Mouse (Mus musculus) stomach, embryonic 16.5 days (tissue): ENCODE measurements around the gene Tnk1. TPM values are rescaled to one million over a fixed set of nuclear protein-coding genes. Genes with fewer than 3 reads are reported as not detected.

Experiments used
- ATAC-seq: fragments of 200-750 bp; cut with Nextera tagmentation; 2 replicates; pipeline ENCODE4 v1.8.0; 2017; ENCODE audit warnings: moderate number of reproducible peaks, moderate TSS enrichment; ENCODE audit not compliant: insufficient read depth, low FRiP score
- H3K27ac ChIP-seq: fragments of 300-500 bp; sonication (generic); 2 replicates; pipeline ENCODE4 v1.5.1; 2014; ENCODE audit warnings: low read length
- H3K27me3 ChIP-seq: fragments of 300-500 bp; sonication (generic); 2 replicates; pipeline ENCODE4 v1.6.1; 2014; ENCODE audit warnings: low read length, control low read depth, mixed read lengths; ENCODE audit not compliant: control insufficient read depth, insufficient read depth
- H3K36me3 ChIP-seq: fragments of 300-500 bp; sonication (generic); 2 replicates; pipeline ENCODE4 v1.6.1; 2014; ENCODE audit warnings: low read length; ENCODE audit not compliant: control insufficient read depth, insufficient read depth
- H3K4me1 ChIP-seq: fragments of 300-500 bp; sonication (generic); 2 replicates; pipeline ENCODE4 v1.6.1; 2014; ENCODE audit warnings: low read length, control low read depth, mixed read lengths; ENCODE audit not compliant: control insufficient read depth, insufficient read depth
- H3K4me2 ChIP-seq: fragments of 300-500 bp; sonication (generic); 2 replicates; pipeline ENCODE4 v1.6.1; 2014; ENCODE audit warnings: low read depth, low read length, mixed read lengths
- H3K4me3 ChIP-seq: fragments of 300-500 bp; sonication (generic); replicated peaks from 2 replicates; pipeline ENCODE4 v1.5.1; 2014; ENCODE audit warnings: mild to moderate bottlenecking, low read length
- H3K9ac ChIP-seq: fragments of 300-500 bp; sonication (generic); 2 replicates; pipeline ENCODE4 v1.6.1; 2014; ENCODE audit warnings: low read length
- H3K9me3 ChIP-seq: fragments of 300-500 bp; sonication (generic); replicated peaks from 2 replicates; pipeline ENCODE4 v1.6.1; 2016; ENCODE audit warnings: low read length, control low read depth; ENCODE audit not compliant: control insufficient read depth
- WGBS: fragments of 180-500 bp; shearing (Covaris S2); extraction: QIAGEN DNeasy Blood & Tissue Kit; methylation state at CpG from one replicate; pipeline ENCODE4 v1.1.7; 2014; 5-methylcytosine and 5-hydroxymethylcytosine counted together
- polyA plus RNA-seq: library from polyadenylated mRNA; unstranded; fragments of >200 nt; fragmentation: Nextera tagmentation; extraction: Ambion mirVana; gene quantifications from 2 replicates; pipeline ENCODE4 v1.2.1, GENCODE M21; 2015

The Tnk1 gene
- polyA plus RNA-seq, 1 experiment from 2014 or later = 15.3 TPM

DNA sequence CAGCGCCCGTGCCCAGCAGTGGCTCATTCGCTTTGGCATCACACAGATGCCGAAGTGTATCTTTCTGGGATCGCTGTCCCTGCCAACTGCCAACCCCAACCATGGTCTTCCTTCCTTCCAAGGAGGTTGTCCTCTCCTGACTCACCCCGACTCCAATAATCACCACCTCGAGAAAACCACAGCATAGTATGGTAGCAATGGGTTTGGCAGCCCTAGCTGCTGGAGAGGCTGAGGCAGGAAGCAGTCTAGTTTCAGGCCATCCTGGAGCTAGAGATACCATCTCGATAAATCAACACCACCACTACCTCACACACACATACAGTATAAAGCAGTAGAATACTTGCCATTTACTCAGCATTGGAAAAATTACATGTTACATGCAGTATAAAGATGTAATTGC is 39.7 kb downstream of the Tnk1 start:
- Histone ChIP-seq H3K9ac (no peak overlapping the region), H3K27ac (no peak overlapping the region), H3K4me2 (no peak overlapping the region), H3K27me3 (no peaks in the 10 kb centered on the region), H3K4me3 (no peak overlapping the region), H3K36me3 (no peaks in the 10 kb centered on the region), H3K4me1 (no peaks in the 10 kb centered on the region), H3K9me3 (peaks cover 11% of the 10 kb centered on the region; the same call in 1 of the 2 replicates)
- WGBS = 88% methylated on average over 8 of the region's 8 CpGs
- no peak for ATAC-seq

DNA sequence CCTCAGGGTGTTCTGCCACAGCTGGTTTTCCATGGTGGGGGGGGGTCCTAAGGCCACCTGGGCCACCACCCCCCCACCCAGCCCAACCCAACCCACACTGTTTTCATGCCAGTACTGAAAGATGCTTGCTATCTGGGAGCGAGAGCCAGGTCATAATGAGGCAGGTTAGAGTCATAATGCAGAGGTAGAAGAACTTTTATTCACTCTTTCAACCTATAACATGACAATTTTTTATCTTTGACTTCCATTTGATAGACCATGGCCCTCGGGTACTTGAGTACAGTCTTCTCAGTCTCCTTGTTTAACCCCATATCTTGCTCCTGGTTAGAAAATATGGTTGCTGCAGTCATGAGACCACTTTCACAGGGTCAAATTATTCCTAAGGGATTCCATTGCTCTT is 40.2 kb downstream of the Tnk1 start, which contains the start of gene Spem2:
Gene Spem2 (minus strand): TSS at position 101 of the 400 bp plus-strand sequence.
- no peaks in the 10 kb centered on the region for H3K4me1 ChIP-seq
- peaks cover 11% of the 10 kb centered on the region; the same call in 1 of the 2 replicates for H3K9me3 ChIP-seq
- ATAC-seq = no peak
- H3K36me3 ChIP-seq = no peaks in the 10 kb centered on the region
- H3K27ac ChIP-seq = no peak within 1 kb of the TSS
- WGBS = 79% methylated on average over 2 of the region's 2 CpGs
- H3K27me3 ChIP-seq = no peaks in the 10 kb centered on the region
- H3K4me2 ChIP-seq = no peak within 1 kb of the TSS
- H3K9ac ChIP-seq = no peak within 1 kb of the TSS
- H3K4me3 ChIP-seq = no peak within 1 kb of the TSS

DNA sequence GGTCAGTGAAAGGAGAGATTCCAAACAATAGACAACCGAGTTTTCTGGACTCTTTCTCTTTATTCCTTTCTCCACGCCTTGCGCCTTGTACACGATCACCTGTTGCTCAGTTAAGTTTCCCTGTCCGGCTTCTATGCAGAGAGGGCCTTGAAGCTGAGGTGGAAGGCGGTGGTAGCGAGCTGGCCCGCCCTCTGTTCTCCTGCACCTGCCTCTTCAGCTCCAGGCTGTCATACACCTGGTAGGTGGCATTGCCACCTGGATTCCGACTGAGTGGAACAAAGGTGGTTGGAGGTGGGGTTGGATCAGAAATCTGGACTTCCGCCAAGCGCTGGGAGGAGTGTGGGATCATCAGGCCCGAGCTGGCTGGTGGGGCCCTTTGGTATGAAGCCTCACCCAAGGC is 42.0 kb downstream of the Tnk1 start:
- H3K27me3 ChIP-seq = no peaks in the 10 kb centered on the region
- no peaks in the 10 kb centered on the region for H3K4me1 ChIP-seq
- no peaks in the 10 kb centered on the region for H3K36me3 ChIP-seq
- no peak overlapping the region for H3K4me2 ChIP-seq
- H3K9me3 ChIP-seq = peaks cover 11% of the 10 kb centered on the region; the same call in 1 of the 2 replicates
- ATAC-seq = no peak
- no peak overlapping the region for H3K4me3 ChIP-seq
- no peak overlapping the region for H3K27ac ChIP-seq
- 85% methylated on average over 12 of the region's 12 CpGs for WGBS
- no peak overlapping the region for H3K9ac ChIP-seq

DNA sequence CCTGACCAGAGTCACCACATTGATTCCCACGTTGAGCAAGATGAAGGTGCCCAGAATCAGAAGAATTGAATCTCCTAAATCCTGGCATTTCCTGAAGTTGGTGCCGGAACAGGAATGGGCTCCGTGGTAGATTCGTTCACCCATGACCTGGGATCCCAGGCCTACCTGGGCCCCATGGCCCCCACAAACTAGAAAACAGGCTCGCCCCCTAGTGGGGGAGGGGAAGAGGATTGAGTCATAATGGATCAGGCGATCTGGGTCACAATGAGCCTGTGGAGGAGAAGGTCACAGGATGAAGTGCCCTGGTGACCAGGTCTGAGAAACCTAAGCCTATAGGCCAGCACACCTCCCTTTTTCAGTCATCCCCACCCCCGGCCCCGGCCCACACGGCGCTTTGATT is 43.4 kb downstream of the Tnk1 start, which contains the start of gene Gm39566:
Gene Gm39566 (minus strand): TSS at position 144 of the 400 bp plus-strand sequence.
- Histone ChIP-seq H3K27me3 (no peaks in the 10 kb centered on the region), H3K4me1 (no peaks in the 10 kb centered on the region), H3K4me2 (no peak within 1 kb of the TSS), H3K9ac (no peak within 1 kb of the TSS), H3K36me3 (no peaks in the 10 kb centered on the region), H3K4me3 (no peak within 1 kb of the TSS), H3K9me3 (peaks cover 11% of the 10 kb centered on the region; the same call in 1 of the 2 replicates), H3K27ac (no peak within 1 kb of the TSS)
- ATAC-seq = no peak
- 58% methylated on average over 10 of the region's 10 CpGs for WGBS

DNA sequence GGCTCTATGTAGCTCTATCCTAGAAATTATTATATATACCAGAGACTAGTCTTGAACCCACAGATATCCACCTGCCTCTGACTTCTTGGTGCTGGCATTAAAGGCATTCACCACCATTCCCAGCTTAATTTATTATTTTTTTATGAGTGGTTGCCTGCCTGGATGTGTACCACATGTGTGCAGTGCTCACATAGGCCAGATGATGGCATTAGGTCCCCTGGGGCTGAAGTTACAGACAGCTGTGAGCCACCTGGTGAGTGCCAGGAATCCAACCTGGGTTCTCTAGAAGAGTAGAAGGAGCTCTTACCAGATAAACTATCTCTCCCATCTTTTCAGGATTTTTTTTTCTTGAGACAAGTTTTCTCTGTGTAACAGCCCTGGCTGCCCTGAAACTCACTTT is 48.2 kb downstream of the Tnk1 start:
- no peaks in the 10 kb centered on the region for H3K9me3 ChIP-seq
- no peaks in the 10 kb centered on the region for H3K27me3 ChIP-seq
- H3K27ac ChIP-seq = no peak overlapping the region
- H3K4me3 ChIP-seq = no peak overlapping the region
- H3K4me2 ChIP-seq = no peak overlapping the region
- H3K9ac ChIP-seq = no peak overlapping the region
- H3K4me1 ChIP-seq = no peaks in the 10 kb centered on the region
- H3K36me3 ChIP-seq = no peaks in the 10 kb centered on the region
- ATAC-seq = no peak

DNA sequence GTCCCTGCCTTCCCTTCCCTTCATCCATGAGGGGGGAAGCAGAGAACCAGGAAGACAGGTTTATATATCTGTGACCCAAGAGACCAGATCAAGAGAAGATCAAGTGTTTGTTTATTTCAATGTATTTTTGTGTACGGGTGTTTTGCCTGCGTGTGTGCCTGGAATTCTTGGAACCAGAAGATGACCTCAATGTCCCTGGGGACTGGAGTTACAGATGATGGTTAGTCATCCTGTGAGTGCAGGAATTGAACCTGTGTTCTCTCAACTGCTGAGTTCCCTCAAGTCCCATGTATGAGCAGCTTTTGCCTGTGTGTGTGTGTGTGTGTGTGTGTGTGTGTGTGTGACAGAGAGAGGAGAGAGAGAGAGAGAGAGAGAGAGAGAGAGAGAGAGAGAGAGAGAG is 50.9 kb downstream of the Tnk1 start:
- Histone ChIP-seq H3K36me3 (no peaks in the 10 kb centered on the region), H3K9ac (no peak overlapping the region), H3K27ac (no peak overlapping the region), H3K4me2 (no peak overlapping the region), H3K9me3 (no peaks in the 10 kb centered on the region), H3K27me3 (peaks cover 3% of the 10 kb centered on the region), H3K4me3 (no peak overlapping the region), H3K4me1 (peaks cover 23% of the 10 kb centered on the region)
- WGBS = 62% methylated on average over 2 of the region's 2 CpGs
- no peak for ATAC-seq

DNA sequence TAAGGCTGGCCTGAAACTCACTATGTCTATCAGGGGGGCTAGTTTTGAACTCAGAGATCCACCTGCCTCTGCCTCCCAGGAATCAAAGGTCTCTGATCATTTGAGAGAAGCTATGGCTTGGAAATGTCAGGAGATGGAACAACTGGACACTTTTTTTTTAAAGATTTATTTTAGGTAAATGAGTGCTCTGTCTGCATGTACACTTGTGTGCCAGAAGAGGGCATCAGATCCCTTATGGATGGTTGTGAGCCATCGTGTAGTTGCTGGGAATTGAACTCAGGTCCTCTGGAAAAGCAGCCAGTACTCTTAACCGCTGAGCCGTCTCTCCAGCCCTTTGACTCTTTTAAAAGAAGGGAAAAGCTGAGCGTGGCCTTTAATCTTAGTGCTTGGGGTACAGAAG is 52.2 kb downstream of the Tnk1 start:
- ATAC-seq = no peak
- Histone ChIP-seq H3K9me3 (no peaks in the 10 kb centered on the region), H3K27ac (no peak overlapping the region), H3K4me1 (peaks cover 35% of the 10 kb centered on the region), H3K4me3 (no peak overlapping the region), H3K4me2 (no peak overlapping the region), H3K9ac (no peak overlapping the region), H3K27me3 (peaks cover 12% of the 10 kb centered on the region), H3K36me3 (no peaks in the 10 kb centered on the region)
- WGBS = 85% methylated on average over 4 of the region's 4 CpGs

DNA sequence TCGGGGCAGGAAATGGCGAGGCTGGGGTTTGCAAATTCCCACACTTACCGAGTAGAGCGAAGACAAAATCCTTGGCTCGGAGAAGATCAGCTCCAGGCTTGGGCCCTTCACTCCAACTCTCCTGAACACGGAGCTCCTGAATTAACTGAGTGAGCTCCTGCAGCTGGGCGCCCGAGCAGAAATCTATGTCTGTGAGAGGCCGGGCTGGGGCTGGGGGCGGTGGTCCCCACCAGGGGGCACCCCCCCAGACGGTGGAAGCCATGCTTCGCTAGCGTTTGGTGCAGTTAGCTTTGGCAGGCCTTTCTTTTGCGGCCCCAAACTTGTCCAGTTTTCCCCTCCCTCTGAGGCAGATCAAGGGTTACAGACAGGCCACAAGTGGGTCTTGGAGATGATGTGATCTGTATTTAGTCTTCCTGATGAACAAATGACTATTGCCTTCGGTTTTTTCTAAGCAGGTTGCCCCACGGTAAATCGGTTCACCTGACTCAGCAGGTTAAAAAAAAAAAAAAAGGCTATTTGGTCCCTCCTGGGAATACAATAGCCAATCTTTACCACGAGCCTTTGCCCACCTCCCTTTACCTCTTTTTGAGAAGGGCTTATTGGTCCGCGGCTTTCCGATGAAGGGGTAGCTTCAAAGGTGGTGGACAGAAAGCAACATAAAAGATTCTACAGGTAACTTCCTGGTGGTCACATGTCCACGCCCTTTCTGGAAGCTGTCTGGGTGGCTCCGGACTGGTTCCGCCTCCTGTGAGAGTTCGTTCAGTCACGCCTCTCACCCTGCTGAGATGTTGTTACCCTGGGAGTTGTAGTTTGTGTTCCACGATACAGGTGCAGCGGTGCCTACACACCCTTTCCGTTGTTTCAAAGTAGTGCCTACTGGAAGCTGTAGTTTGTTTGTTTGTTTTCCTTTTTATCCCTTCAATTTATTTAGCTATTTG is 53.3 kb downstream of the Tnk1 start, which contains the start of gene Tmem102:
Gene Tmem102 (minus strand): TSS at position 653 of the 938 bp plus-strand sequence.
- H3K36me3 ChIP-seq = no peaks in the 10 kb centered on the region
- H3K9me3 ChIP-seq = no peaks in the 10 kb centered on the region
- peak within 1 kb of the TSS; percentile 72 for H3K4me3 ChIP-seq
- 10% methylated on average over 29 of the region's 29 CpGs for WGBS
- peak within 1 kb of the TSS; percentile 69 for H3K27ac ChIP-seq
- peaks cover 12% of the 10 kb centered on the region for H3K27me3 ChIP-seq
- H3K4me2 ChIP-seq = peak within 1 kb of the TSS; percentile 99
- H3K4me1 ChIP-seq = peaks cover 46% of the 10 kb centered on the region
- peak; percentile 41 for ATAC-seq
- H3K9ac ChIP-seq = peak within 1 kb of the TSS; percentile 83

DNA sequence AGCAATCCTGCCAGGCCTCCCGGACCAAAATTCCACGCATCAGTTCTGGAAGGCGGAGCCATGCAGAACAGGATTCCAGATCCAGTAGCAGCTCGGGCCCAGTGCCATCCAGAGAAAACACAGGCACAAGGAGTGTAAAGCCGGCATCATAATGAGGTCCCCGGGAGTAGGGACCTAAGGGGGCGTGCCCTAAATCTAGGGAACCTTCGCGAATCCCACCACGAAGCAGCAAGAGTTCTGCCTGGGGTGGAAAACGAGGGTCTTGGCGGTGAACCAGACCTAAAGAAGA is 53.9 kb downstream of the Tnk1 start:
- Histone ChIP-seq H3K4me1 (peaks cover 52% of the 10 kb centered on the region), H3K27ac (peak overlapping the region; percentile 69)
- 12% methylated on average over 12 of the region's 12 CpGs for WGBS

More for the DNA sequence above, 53.9 kb downstream of the Tnk1 start:
- H3K9me3 ChIP-seq = no peaks in the 10 kb centered on the region
- peak overlapping the region; percentile 72 for H3K4me3 ChIP-seq
- H3K36me3 ChIP-seq = no peaks in the 10 kb centered on the region
- peak overlapping the region; percentile 83 for H3K9ac ChIP-seq
- H3K4me2 ChIP-seq = peak overlapping the region; percentile 99
- ATAC-seq = no peak
- H3K27me3 ChIP-seq = peaks cover 12% of the 10 kb centered on the region
